9 mouse cellular contexts compared by ENCODE assay signal in genomic region chr2:60552177-60552901, GRCm38 (mm10). TPM values are rescaled to one million over a fixed set of nuclear protein-coding genes. Genes with fewer than 3 reads are reported as not detected.
DNase-seq lines count a peak whose midpoint lies in the region; ATAC-seq and TF ChIP-seq lines count a peak whose summit lies in the region.
"Had no signal": no experiment of that assay in that cellular context is flagged by ENCODE, and none has a peak within 500 bp of the region (broad histone marks: within the 10 kb centered on the region; RNA-seq: fewer than 3 reads in every experiment).

No protein-coding gene starts in this region.

- ATAC-seq in lung, postnatal 0 days = no peak; the same call in 1 of the 2 replicates
- ATAC-seq in limb, embryonic 15.5 days (ENCODE audit: insufficient number of reproducible peaks, low FRiP score, low TSS enrichment, low read depth) = no peak
- ATAC-seq in stomach, embryonic 14.5 days (ENCODE audit: insufficient number of reproducible peaks, insufficient read depth, low FRiP score, low read depth) = no peak
- ATAC-seq in frontal cortex, adult (ENCODE audit: low TSS enrichment) = no peak

- TF ChIP-seq EP300 in lung, postnatal 0 days (IDR thresholded peaks at IDR 0.05) = no peak

- H3K27ac ChIP-seq in lung, postnatal 0 days (ENCODE audit: low read length) = no peak overlapping the region
- H3K27ac ChIP-seq in limb, embryonic 15.5 days = no peak overlapping the region
- H3K27ac ChIP-seq in stomach, embryonic 14.5 days (ENCODE audit: low read length) = no peak overlapping the region

- no peaks in the 10 kb centered on the region for H3K36me3 ChIP-seq in lung, postnatal 0 days (ENCODE audit: insufficient read depth, low read length)
- no peaks in the 10 kb centered on the region for H3K36me3 ChIP-seq in limb, embryonic 15.5 days
- H3K36me3 ChIP-seq in stomach, embryonic 14.5 days (ENCODE audit: control insufficient read depth, insufficient read depth, low read length) = no peaks in the 10 kb centered on the region

- H3K27me3 ChIP-seq in lung, postnatal 0 days (replicated peaks; ENCODE audit: insufficient read depth, low read length) = no peaks in the 10 kb centered on the region
- no peaks in the 10 kb centered on the region for H3K27me3 ChIP-seq in limb, embryonic 15.5 days
- no peaks in the 10 kb centered on the region for H3K27me3 ChIP-seq in stomach, embryonic 14.5 days (ENCODE audit: control insufficient read depth, insufficient read depth, low read length)

- H3K4me2 ChIP-seq in lung, postnatal 0 days (replicated peaks; ENCODE audit: low read depth, low read length) = peak overlapping the region; percentile 68
- H3K4me2 ChIP-seq in limb, embryonic 15.5 days = peak overlapping the region; percentile 89
- H3K4me2 ChIP-seq in stomach, embryonic 14.5 days (replicated peaks; ENCODE audit: low read depth, low read length) = peak overlapping the region; percentile 75

- peak overlapping the region; percentile 38 for H3K4me3 ChIP-seq in lung, postnatal 0 days (ENCODE audit: low read depth, low read length)
- H3K4me3 ChIP-seq in limb, embryonic 15.5 days = peak overlapping the region; percentile 45
- peak overlapping the region; percentile 39 for H3K4me3 ChIP-seq in stomach, embryonic 14.5 days (ENCODE audit: low read depth, low read length)

- no peaks in the 10 kb centered on the region for H3K9me3 ChIP-seq in lung, postnatal 0 days (ENCODE audit: low read length)
- no peaks in the 10 kb centered on the region for H3K9me3 ChIP-seq in limb, embryonic 15.5 days
- no peaks in the 10 kb centered on the region for H3K9me3 ChIP-seq in stomach, embryonic 14.5 days (ENCODE audit: control insufficient read depth, low read depth, low read length)

- H3K9ac ChIP-seq in lung, postnatal 0 days (replicated peaks; ENCODE audit: low read depth) = no peak overlapping the region; the same call in 1 of the 2 replicates
- H3K9ac ChIP-seq in limb, embryonic 15.5 days = 0 out of 2 replicates have a peak overlapping the region, but pooled peaks have one; percentile 8
- H3K9ac ChIP-seq in stomach, embryonic 14.5 days (replicated peaks; ENCODE audit: low read depth, low read length) = no peak overlapping the region; the same call in 1 of the 2 replicates

- no peak for TF ChIP-seq CTCF in lung, postnatal 0 days (IDR thresholded peaks at IDR 0.05)

- 36% methylated on average over 21 of the region's 21 CpGs for WGBS in lung, postnatal 0 days
- 35% methylated on average over 21 of the region's 21 CpGs for WGBS in limb, embryonic 15.5 days
- WGBS in stomach, embryonic 14.5 days = 29% methylated on average over 21 of the region's 21 CpGs

- no peaks in the 10 kb centered on the region for H3K4me1 ChIP-seq in lung, postnatal 0 days (ENCODE audit: insufficient read depth, low read depth, low read length)
- H3K4me1 ChIP-seq in limb, embryonic 15.5 days = peaks cover 8% of the 10 kb centered on the region
- H3K4me1 ChIP-seq in stomach, embryonic 14.5 days (ENCODE audit: control insufficient read depth, insufficient read depth, low read length) = 0 out of 2 replicates have a peak, but pooled peaks cover 3% of the 10 kb centered on the region

- DNase-seq in cerebellum, postnatal 10 days = peak; percentile 24 to 25
- no peak for DNase-seq in cerebellum, adult 9-11 months
- DNase-seq in lung, postnatal 0 days (ENCODE audit: low spot score) = no peak
- DNase-seq in lung, adult 18-20 months = no peak
- DNase-seq in layer of hippocampus, postnatal 36 days = no peak

RNA-seq across cellular contexts. Expression of gene Pla2r1, which starts 0.8 kb away (rescaled TPM):
- 1.4 and 1.6 TPM in 2 replicates for polyA plus RNA-seq in lung, postnatal 0 days (2015; fragmentation: Nextera tagmentation; extraction: Ambion mirVana)
- 0.87 and 1.2 TPM in 2 replicates for polyA plus RNA-seq in limb, embryonic 15.5 days (2015; fragmentation: Nextera tagmentation; extraction: Ambion mirVana)
- 2.6 and 3.8 TPM in 2 replicates for polyA plus RNA-seq in stomach, embryonic 14.5 days (2014; fragmentation: Nextera tagmentation; extraction: Ambion mirVana)
- total RNA-seq in layer of hippocampus, postnatal 36 days (2021) = under 1 TPM; 0.35 to 0.65 TPM
- total RNA-seq: hematopoietic stem cell, adult 5-6 weeks had no signal

Comparison
In these comparisons a context has a peak if more than half of its experiments do, and no peak if none do; other contexts are left out.
1. DNase-seq: peak in cerebellum, postnatal 10 days (2 of 2); none in cerebellum, adult 9-11 months (single experiment), lung, postnatal 0 days (single experiment), lung, adult 18-20 months (0 of 2) and layer of hippocampus, postnatal 36 days (0 of 2).
2. Peak in every context shown above with its lines, with median percentiles within 50 percentile points of each other: H3K4me2 ChIP-seq and H3K4me3 ChIP-seq.